Mouse (Mus musculus) lung, embryonic 16.5 days (tissue): ENCODE data around the gene Tmem129. TPM values are rescaled to one million over a fixed set of nuclear protein-coding genes. Genes with fewer than 3 reads are reported as not detected.

Experiments
- ATAC-seq: fragments of 200-750 bp; cut with Nextera tagmentation; 2 replicates; pipeline ENCODE4 v1.8.0; 2017; ENCODE audit warnings: low read depth, mild to moderate bottlenecking, moderate library complexity
- H3K27ac ChIP-seq: fragments of 300-500 bp; sonication (generic); 2 replicates; pipeline ENCODE4 v1.5.1; 2014; ENCODE audit warnings: mild to moderate bottlenecking, control low read depth, low read length
- H3K27me3 ChIP-seq: fragments of 300-500 bp; sonication (generic); 2 replicates; pipeline ENCODE4 v1.6.1; 2014; ENCODE audit warnings: low read depth, low read length, mixed read lengths; ENCODE audit not compliant: control insufficient read depth, insufficient read depth
- H3K36me3 ChIP-seq: fragments of 300-500 bp; sonication (generic); 2 replicates; pipeline ENCODE4 v1.6.1; 2014; ENCODE audit warnings: low read length; ENCODE audit not compliant: control insufficient read depth, insufficient read depth
- H3K4me1 ChIP-seq: fragments of 300-500 bp; sonication (generic); replicated peaks from 2 replicates; pipeline ENCODE4 v1.6.1; 2014; ENCODE audit warnings: low read length, mixed read lengths; ENCODE audit not compliant: control insufficient read depth, insufficient read depth
- H3K4me2 ChIP-seq: fragments of 300-500 bp; sonication (generic); 2 replicates; pipeline ENCODE4 v1.6.1; 2014; ENCODE audit warnings: low read depth, low read length, control low read depth
- H3K4me3 ChIP-seq: fragments of 300-500 bp; sonication (generic); 2 replicates; pipeline ENCODE4 v1.5.1; 2014; ENCODE audit warnings: mild to moderate bottlenecking, low read length, control low read depth
- H3K9ac ChIP-seq: fragments of 300-500 bp; sonication (generic); 2 replicates; pipeline ENCODE4 v1.6.1; 2014; ENCODE audit warnings: low read length, control low read depth
- H3K9me3 ChIP-seq: fragments of 300-500 bp; sonication (generic); 2 replicates; pipeline ENCODE4 v1.6.1; 2016; ENCODE audit warnings: low read length; ENCODE audit not compliant: control insufficient read depth
- WGBS: fragments of 180-500 bp; shearing (Covaris S2); extraction: QIAGEN DNeasy Blood & Tissue Kit; methylation state at CpG from one replicate; pipeline ENCODE4 v1.1.7; 2014; 5-methylcytosine and 5-hydroxymethylcytosine counted together
- polyA plus RNA-seq: library from polyadenylated mRNA; unstranded; fragments of >200 nt; fragmentation: Nextera tagmentation; extraction: Ambion mirVana; gene quantifications from 2 replicates; pipeline ENCODE4 v1.2.1, GENCODE M21; 2015

The Tmem129 gene
- polyA plus RNA-seq, 1 experiment from 2014 or later: 41.0 TPM

- Histone ChIP-seq H3K4me2 (peak overlapping the region; percentile 30; the same call in 1 of the 2 replicates), H3K9ac (peak overlapping the region; percentile 53), H3K4me3 (no peak overlapping the region), H3K4me1 (peaks cover 64% of the 10 kb centered on the region), H3K27me3 (no peaks in the 10 kb centered on the region; the same call in 1 of the 2 replicates), H3K27ac (peak overlapping the region; percentile 98), H3K36me3 (no peaks in the 10 kb centered on the region), H3K9me3 (no peaks in the 10 kb centered on the region)
- WGBS: 23% methylated on average over 13 of the region's 13 CpGs
- ATAC-seq: no peak
These were observed 39.8 kb upstream of the Tmem129 start for GRCm38 (mm10) chr5:33697947-33698512.

- WGBS: 52% methylated on average over 1 of the region's 1 CpGs
- no peak overlapping the region for H3K4me2 ChIP-seq
- no peak overlapping the region for H3K4me3 ChIP-seq
- H3K9me3 ChIP-seq: no peaks in the 10 kb centered on the region
- peaks cover 66% of the 10 kb centered on the region for H3K4me1 ChIP-seq
- no peaks in the 10 kb centered on the region for H3K36me3 ChIP-seq
- ATAC-seq: no peak
- H3K27me3 ChIP-seq: no peaks in the 10 kb centered on the region; the same call in 1 of the 2 replicates
- H3K9ac ChIP-seq: peak overlapping the region; percentile 53
- H3K27ac ChIP-seq: peak overlapping the region; percentile 98
These were observed 39.3 kb upstream of the Tmem129 start for GRCm38 (mm10) chr5:33697534-33697933.

GRCm38 (mm10) chr5:33696430-33696829, 38.2 kb upstream of the Tmem129 start:
- peak overlapping the region; percentile 78 for H3K9ac ChIP-seq
- H3K36me3 ChIP-seq: no peaks in the 10 kb centered on the region
- H3K9me3 ChIP-seq: no peaks in the 10 kb centered on the region
- peak; percentile 69 for ATAC-seq
- peak overlapping the region; percentile 87 for H3K4me2 ChIP-seq
- no peaks in the 10 kb centered on the region; the same call in 1 of the 2 replicates for H3K27me3 ChIP-seq
- 56% methylated on average over 5 of the region's 5 CpGs for WGBS
- H3K4me3 ChIP-seq: 0 out of 2 replicates have a peak overlapping the region, but pooled peaks have one; percentile 4
- peaks cover 66% of the 10 kb centered on the region for H3K4me1 ChIP-seq
- H3K27ac ChIP-seq: peak overlapping the region; percentile 98

GRCm38 (mm10) chr5:33695718-33696121, 37.5 kb upstream of the Tmem129 start:
- Histone ChIP-seq H3K27me3 (no peaks in the 10 kb centered on the region; the same call in 1 of the 2 replicates), H3K36me3 (no peaks in the 10 kb centered on the region), H3K9me3 (no peaks in the 10 kb centered on the region), H3K4me3 (peak overlapping the region; percentile 50), H3K4me2 (peak overlapping the region; percentile 87), H3K9ac (peak overlapping the region; percentile 78), H3K4me1 (peaks cover 63% of the 10 kb centered on the region), H3K27ac (peak overlapping the region; percentile 98)
- peak; percentile 37 for ATAC-seq
- 9% methylated on average over 21 of the region's 24 CpGs for WGBS

GRCm38 (mm10) chr5:33694848-33695717, 36.9 kb upstream of the Tmem129 start:
- Histone ChIP-seq H3K4me2 (peak overlapping the region; percentile 87), H3K9ac (peak overlapping the region; percentile 78), H3K36me3 (no peaks in the 10 kb centered on the region), H3K27ac (peak overlapping the region; percentile 98), H3K27me3 (no peaks in the 10 kb centered on the region; the same call in 1 of the 2 replicates), H3K9me3 (no peaks in the 10 kb centered on the region), H3K4me3 (peak overlapping the region; percentile 50), H3K4me1 (peaks cover 62% of the 10 kb centered on the region)
- ATAC-seq: peak; percentile 57
- 2% methylated on average over 54 of the region's 71 CpGs for WGBS

GRCm38 (mm10) chr5:33694461-33694847, 36.2 kb upstream of the Tmem129 start:
- H3K36me3 ChIP-seq: no peaks in the 10 kb centered on the region
- no peaks in the 10 kb centered on the region; the same call in 1 of the 2 replicates for H3K27me3 ChIP-seq
- peak overlapping the region; percentile 87 for H3K4me2 ChIP-seq
- H3K4me3 ChIP-seq: no peak overlapping the region
- H3K27ac ChIP-seq: peak overlapping the region; percentile 98
- H3K9ac ChIP-seq: peak overlapping the region; percentile 38
- H3K4me1 ChIP-seq: peaks cover 65% of the 10 kb centered on the region
- WGBS: 51% methylated on average over 9 of the region's 9 CpGs
- no peak for ATAC-seq
- H3K9me3 ChIP-seq: no peaks in the 10 kb centered on the region

GRCm38 (mm10) chr5:33692393-33692792, 34.2 kb upstream of the Tmem129 start:
- peak overlapping the region; percentile 33 for H3K9ac ChIP-seq

GRCm38 (mm10) chr5:33689852-33690645, 31.8 kb upstream of the Tmem129 start:
- Histone ChIP-seq H3K27me3 (no peaks in the 10 kb centered on the region), H3K4me1 (peaks cover 56% of the 10 kb centered on the region), H3K9ac (peak overlapping the region; percentile 52), H3K27ac (peak overlapping the region; percentile 62), H3K4me3 (no peak overlapping the region), H3K36me3 (no peaks in the 10 kb centered on the region), H3K9me3 (no peaks in the 10 kb centered on the region), H3K4me2 (no peak overlapping the region)
- WGBS: 71% methylated on average over 11 of the region's 11 CpGs
- peak; percentile 8; the same call in 1 of the 2 replicates for ATAC-seq

More at GRCm38 (mm10) chr5:33692393-33692792, 34.2 kb upstream of the Tmem129 start:
- Histone ChIP-seq H3K4me2 (peak overlapping the region; percentile 0), H3K27me3 (no peaks in the 10 kb centered on the region; the same call in 1 of the 2 replicates), H3K27ac (peak overlapping the region; percentile 90), H3K36me3 (no peaks in the 10 kb centered on the region), H3K4me3 (no peak overlapping the region), H3K4me1 (peaks cover 66% of the 10 kb centered on the region), H3K9me3 (no peaks in the 10 kb centered on the region)
- 4% methylated on average over 24 of the region's 24 CpGs for WGBS
- ATAC-seq: peak; percentile 24
